Mouse (Mus musculus) neural tube, embryonic 12.5 days (tissue): ENCODE measurements around the gene Sowaha. TPM values are rescaled to one million over a fixed set of nuclear protein-coding genes. Genes with fewer than 3 reads are reported as not detected.
"Not testable (repeated sequence)": the region's sequence is repeated elsewhere in the genome, so short reads cannot be mapped to it uniquely, and the experiment has no call there.

ENCODE experiments used
- ATAC-seq: fragments of 200-750 bp; cut with Nextera tagmentation; 2 replicates; pipeline ENCODE4 v1.8.0; 2017; ENCODE audit warnings: low read depth, mild to moderate bottlenecking, moderate TSS enrichment, moderate library complexity; ENCODE audit not compliant: low FRiP score
- H3K27ac ChIP-seq: fragments of 300-500 bp; sonication (generic); 2 replicates; pipeline ENCODE4 v1.5.1; 2016
- H3K27me3 ChIP-seq: fragments of 300-500 bp; sonication (generic); replicated peaks from 2 replicates; pipeline ENCODE4 v1.6.1; 2016; ENCODE audit warnings: mild to moderate bottlenecking
- H3K36me3 ChIP-seq: fragments of 300-500 bp; sonication (generic); 2 replicates; pipeline ENCODE4 v1.6.1; 2016; ENCODE audit warnings: mild to moderate bottlenecking
- H3K4me1 ChIP-seq: fragments of 300-500 bp; sonication (generic); 2 replicates; pipeline ENCODE4 v1.6.1; 2016
- H3K4me2 ChIP-seq: fragments of 300-500 bp; sonication (generic); replicated peaks from 2 replicates; pipeline ENCODE4 v1.6.1; 2016; ENCODE audit warnings: mild to moderate bottlenecking
- H3K4me3 ChIP-seq: fragments of 300-500 bp; sonication (generic); 2 replicates; pipeline ENCODE4 v1.5.1; 2016
- H3K9ac ChIP-seq: fragments of 300-500 bp; sonication (generic); 2 replicates; pipeline ENCODE4 v1.6.1; 2016; ENCODE audit warnings: mild to moderate bottlenecking
- H3K9me3 ChIP-seq: fragments of 300-500 bp; sonication (generic); 2 replicates; pipeline ENCODE4 v1.6.1; 2016; ENCODE audit warnings: mild to moderate bottlenecking
- WGBS: fragments of 180-500 bp; shearing (Covaris S2); methylation state at CpG from one replicate; pipeline ENCODE4 v1.1.7; 2016; 5-methylcytosine and 5-hydroxymethylcytosine counted together
- polyA plus RNA-seq: library from polyadenylated mRNA; unstranded; fragments of >200 nt; fragmentation: Nextera tagmentation; extraction: Ambion mirVana; gene quantifications from 2 replicates; pipeline ENCODE4 v1.2.1, GENCODE M21; 2016

Gene Sowaha
- polyA plus RNA-seq, 1 experiment from 2014 or later: 0.46 TPM

DNA sequence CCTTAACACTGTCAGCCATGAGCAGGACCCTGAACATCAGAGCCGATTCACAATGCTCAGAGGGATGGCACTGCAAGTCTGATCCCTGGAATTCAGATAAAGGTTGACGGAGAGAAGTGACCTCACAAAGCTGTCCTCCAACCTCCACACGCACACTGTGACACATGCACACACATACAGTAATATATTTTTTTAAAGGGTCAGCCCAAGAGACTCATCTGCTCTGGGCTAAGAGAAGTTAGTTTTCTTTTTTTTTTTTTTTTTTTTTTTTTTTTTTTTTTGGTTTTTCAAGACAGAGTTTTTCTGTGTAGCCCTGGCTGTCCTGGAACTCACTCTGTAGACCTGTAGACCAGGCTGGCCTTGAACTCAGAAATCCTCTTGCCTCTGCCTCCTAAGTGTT lies 53.2 kb downstream of the Sowaha start:
- peaks cover 23% of the 10 kb centered on the region for H3K36me3 ChIP-seq

More for the DNA sequence above, 53.2 kb downstream of the Sowaha start:
- ATAC-seq, H3K9ac ChIP-seq, H3K4me3 ChIP-seq, H3K9me3 ChIP-seq, H3K27ac ChIP-seq, H3K27me3 ChIP-seq, H3K4me1 ChIP-seq, H3K4me2 ChIP-seq: not testable (repeated sequence)
- 87% methylated on average over 3 of the region's 3 CpGs for WGBS

Other genes starting within 250 kb of the Sowaha start
- gene Hspa4, start 179.8 kb downstream of the Sowaha start, polyA plus RNA-seq: 85.8 and 89.0 TPM in 2 replicates
- 16.6 and 16.7 TPM in 2 replicates for gene Zcchc10, start 155.6 kb downstream of the Sowaha start, polyA plus RNA-seq
- gene Aff4, start 129.4 kb downstream of the Sowaha start, polyA plus RNA-seq: 62.7 and 79.2 TPM in 2 replicates
- 0.42 TPM in 1 of 2 replicates, not detected in the other for gene Leap2, start 57.1 kb downstream of the Sowaha start, polyA plus RNA-seq
- 607 and 637 TPM in 2 replicates for gene Uqcrq, start 49.4 kb downstream of the Sowaha start, polyA plus RNA-seq
- gene Gdf9, start 49.3 kb downstream of the Sowaha start, polyA plus RNA-seq: 1.8 and 2.1 TPM in 2 replicates
- 0.13 TPM in 1 of 2 replicates, not detected in the other for gene Gm10447, start 23.2 kb downstream of the Sowaha start, polyA plus RNA-seq
- 2.1 and 2.7 TPM in 2 replicates for gene Shroom1, start 23.1 kb downstream of the Sowaha start, polyA plus RNA-seq
- gene Gm9837, start 9.8 kb downstream of the Sowaha start, polyA plus RNA-seq: not detected in 2 replicates
- not detected in 2 replicates for gene Gm9945, start 108 bp downstream of the Sowaha start, polyA plus RNA-seq
- gene Sept8, start 39.0 kb upstream of the Sowaha start, polyA plus RNA-seq: 21.4 and 25.2 TPM in 2 replicates
- 145 and 157 TPM in 2 replicates for gene Kif3a, start 87.1 kb upstream of the Sowaha start, polyA plus RNA-seq
- gene Il4, start 138.4 kb upstream of the Sowaha start, polyA plus RNA-seq: 2.3 and 3.4 TPM in 2 replicates
- not detected in 2 replicates for gene Il13, start 154.4 kb upstream of the Sowaha start, polyA plus RNA-seq
- gene Rad50, start 227.0 kb upstream of the Sowaha start, polyA plus RNA-seq: 15.4 and 18.2 TPM in 2 replicates
- gene Il5, start 240.5 kb upstream of the Sowaha start, polyA plus RNA-seq: not detected in 2 replicates